Mouse (Mus musculus) induced T-regulatory cell, adult 2 months (primary cell): ENCODE results near the gene Pdia5.

Source experiments
- DNase-seq: peaks from one replicate; pipeline ENCODE4 v3.0.0-alpha.2; 2012; ENCODE audit warnings: low read depth

The Pdia5 gene

DNA sequence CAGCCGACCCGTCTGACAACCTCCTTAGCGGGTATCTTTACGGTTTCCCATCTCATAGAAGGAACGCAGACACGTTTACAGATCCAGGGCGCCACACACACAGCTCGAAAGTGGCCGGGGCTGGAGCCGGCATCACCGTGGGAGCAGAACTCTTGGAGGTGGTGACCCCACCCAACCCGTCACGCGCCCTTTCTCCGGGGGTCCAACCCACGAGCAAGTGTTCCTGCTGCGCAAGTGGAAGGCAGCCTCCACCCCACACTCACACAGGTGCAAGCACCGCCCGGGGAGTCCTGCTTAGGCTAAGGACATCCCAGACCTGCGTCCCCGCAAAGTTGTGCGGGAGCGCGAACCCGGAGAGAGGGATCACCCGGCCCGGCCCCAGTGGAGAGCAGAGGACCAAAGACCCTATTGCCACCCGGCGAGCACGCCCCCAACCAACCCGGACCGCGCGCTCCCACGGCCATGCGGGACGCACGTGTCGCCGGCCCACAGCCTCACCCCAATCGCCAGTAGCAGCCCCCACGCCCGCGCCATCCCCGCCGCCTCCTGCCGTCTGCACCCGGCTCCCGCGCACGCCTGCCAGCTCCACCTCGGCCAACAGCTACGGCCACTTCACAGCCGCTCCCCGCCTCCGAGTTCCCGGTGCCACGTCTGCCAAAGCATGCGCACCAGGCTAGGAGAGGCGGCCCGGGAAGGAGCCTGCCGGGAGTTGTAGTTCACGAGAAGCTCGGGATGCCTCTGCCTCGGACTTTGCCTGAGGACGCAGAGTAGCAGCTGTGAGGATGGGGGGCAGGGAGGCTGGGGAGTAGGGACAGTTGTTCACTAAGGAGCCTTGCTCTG, at the start of gene Pdia5:
Gene Pdia5, minus strand, starts transcription at position 643 of the 840 bp plus-strand sequence.
- DNase-seq: peak; percentile 2

- DNase-seq: no peak
These were observed 48.4 kb upstream of the Pdia5 start for GRCm38 (mm10) chr16:35539041-35539440.

DNA sequence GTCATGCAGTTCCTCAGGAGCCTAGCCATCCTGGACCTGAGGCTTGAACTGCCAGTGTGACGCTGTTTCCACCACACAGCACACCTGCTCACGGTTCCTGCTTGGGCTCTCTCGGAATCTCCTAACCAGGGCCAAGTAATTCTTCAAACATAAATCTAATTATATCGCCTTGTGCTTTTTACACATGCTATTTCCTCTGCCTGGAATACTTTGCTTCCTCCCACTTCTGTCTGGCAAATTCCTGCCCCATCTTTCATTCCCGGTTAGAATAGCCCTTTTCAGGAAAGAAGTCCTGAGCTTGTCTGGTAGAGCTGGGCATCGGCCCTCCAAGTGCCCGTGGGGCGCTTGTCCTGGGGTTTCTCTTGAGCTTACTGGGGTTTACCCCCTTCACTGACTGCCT, 47.0 kb upstream of the Pdia5 start:
- no peak for DNase-seq

DNA sequence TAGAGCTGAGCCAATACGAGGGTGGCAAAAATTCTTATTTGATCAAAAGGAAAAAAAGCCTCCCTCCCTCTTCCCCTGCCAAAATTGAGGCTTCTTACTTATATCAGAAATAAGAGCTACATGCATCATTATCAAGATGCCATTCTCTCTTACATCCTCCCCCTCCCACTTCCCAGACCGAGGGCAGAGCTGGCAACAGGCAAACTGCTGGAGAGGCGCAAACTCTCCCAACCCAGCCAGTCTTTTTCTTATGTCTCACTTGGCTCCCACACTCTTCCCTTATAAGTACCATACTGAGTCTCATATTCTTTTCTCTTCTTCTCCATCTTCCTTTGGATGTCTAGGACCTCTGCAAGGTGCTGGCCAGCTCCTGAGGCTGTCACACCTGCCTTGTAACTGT, 44.0 kb upstream of the Pdia5 start:
- DNase-seq: no peak

DNA sequence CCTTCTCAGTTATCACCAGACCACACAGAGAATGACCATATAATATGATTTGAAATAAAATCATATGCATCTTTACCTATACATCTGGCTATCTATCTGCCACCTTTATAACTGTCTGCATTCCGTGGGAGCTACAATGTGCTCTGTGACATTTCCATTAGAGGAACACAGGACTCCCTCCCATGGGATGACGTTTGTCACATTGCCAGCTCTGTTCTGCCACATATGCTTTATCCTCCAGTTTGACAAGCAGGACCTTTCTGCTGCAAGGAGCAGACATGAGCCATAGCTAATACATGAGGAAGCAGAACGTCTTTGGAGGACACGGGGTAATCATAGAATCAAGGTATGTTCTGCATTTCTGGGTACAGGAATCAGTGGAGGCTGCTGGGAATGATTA, 33.5 kb upstream of the Pdia5 start:
- no peak for DNase-seq

GRCm38 (mm10) chr16:35519245-35519644, 28.6 kb upstream of the Pdia5 start:
- DNase-seq: no peak

DNA sequence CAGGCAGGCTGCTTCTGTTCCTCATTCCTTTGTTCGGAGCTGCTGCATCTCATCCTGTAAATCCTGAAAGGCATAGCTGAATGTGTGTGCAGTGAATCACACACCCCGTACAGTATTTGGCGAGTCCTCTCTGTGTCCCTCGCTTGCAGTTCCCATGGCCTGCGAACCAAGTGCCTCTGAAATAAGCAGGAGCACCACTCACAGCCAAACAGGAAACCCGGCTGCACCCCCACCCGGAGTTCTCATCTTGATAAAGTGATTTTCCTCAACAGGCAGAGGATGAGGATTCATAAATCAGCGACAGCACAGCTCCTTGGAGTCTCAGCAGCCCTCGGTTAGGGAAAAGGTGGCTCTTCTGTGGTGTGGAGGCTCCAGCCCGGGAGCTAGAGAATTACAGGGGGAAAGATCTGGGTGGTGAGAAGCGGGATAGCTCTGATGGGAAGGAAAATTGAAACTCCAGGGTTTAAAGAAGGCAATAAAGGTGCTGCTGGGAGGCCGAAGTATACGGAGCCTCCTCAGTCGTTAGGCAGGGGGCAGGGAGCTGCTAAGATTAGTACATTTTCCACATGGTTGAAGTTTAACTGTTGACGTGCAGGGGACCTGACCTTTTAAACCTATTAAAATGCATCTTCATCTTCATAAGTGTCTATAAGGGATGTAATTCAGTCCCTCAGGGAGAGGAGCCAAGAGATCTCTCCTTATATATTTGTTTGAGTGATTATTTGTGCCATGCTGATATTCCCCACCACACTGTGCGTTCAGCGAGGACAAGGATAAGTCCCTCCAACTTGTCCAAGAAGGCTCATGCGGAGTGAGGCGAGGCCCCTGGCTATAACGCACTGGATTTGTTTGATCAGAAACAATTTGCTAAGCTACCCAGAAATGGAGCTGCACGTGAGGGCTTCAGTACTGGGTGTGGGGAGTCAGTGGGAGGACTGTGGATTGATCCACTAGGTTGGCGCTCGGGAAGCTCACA, 27.6 kb upstream of the Pdia5 start:
- no peak for DNase-seq

DNA sequence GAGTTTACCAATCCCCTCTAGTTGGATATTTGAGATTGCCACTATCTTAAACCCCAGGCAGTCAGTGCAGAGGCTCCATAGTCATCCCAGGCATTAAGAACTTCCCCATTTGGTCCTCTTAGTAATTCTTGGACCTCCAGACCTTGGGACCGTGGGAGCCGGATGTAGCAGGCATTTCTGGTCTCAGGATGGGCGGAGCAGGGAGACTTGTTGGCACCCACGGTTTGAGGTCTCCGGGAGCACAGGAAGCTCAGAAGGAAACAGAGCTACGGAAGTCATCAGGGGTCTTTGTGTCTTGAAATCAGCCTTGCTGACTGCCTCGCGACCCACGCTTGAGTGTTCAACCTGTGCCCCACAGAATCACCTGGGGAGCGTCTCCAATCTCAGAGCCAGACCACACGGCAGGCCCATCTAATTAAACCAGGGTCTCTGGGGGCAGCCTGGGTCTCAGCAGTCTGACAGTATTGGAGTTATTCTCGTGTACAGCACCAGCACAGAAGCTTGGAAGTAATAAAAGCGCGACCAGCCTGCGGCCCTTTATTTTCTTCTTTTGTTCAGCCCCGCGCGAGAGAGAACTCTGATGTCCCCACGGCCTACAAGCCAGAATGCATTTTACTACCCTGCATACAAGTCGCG, 25.4 kb upstream of the Pdia5 start:
- no peak for DNase-seq

DNA sequence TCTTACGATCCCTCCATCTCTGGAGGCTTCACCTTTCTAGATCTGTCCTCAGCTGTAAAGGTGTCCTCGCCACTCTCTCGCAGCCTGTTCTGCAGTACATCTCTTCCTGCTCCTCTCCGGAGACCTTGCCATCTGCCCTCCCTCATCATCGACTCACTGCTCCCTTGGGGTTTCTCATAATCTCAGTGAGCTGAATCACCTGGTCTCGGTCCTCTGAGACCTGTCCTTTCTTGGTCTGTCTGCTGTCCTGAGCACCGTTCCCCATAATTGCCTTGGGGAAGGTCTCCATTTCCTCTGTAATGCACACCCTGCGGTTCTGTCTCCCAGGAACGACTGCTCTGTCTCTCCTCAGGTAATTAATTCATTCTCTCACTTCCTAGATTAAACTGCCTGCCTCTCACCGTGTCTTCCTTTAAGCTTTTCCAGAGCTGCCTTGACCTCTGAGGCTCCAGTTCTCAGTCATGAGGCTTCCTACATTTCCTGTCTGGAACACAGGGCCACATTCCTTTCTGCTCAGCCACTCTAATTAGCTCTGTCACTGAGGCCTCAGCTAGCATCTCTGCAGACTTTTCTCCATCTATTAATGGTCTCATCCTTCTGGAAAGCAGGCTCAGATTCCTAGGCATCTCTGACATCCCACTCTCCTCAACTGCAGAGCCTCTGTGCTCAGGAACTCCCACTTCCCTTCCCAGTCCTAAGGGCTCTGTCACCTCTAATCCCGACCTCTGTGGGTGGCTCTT, 18.8 kb upstream of the Pdia5 start:
- no peak for DNase-seq

- DNase-seq: no peak
These were observed 17.9 kb upstream of the Pdia5 start for GRCm38 (mm10) chr16:35508581-35508980.

DNA sequence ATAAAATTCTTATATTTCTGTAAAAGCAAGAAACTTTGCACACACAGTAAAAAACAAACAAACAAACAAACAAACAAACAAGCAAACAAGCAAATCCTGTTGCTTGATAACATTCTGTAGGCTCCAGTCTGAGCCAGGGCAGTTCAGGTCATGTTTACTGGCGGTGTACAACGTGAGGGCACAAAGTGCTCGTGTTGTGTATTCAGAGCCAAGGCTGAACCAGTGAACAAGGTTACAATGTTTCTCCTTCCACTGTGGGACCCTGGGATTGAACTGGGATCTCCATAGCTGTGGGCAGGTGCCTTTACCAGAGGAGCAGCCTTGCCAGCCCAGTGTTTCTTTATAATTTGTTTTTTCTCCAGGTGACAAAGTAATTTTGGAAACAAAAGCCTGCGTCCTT, 15.1 kb upstream of the Pdia5 start:
- no peak for DNase-seq

DNA sequence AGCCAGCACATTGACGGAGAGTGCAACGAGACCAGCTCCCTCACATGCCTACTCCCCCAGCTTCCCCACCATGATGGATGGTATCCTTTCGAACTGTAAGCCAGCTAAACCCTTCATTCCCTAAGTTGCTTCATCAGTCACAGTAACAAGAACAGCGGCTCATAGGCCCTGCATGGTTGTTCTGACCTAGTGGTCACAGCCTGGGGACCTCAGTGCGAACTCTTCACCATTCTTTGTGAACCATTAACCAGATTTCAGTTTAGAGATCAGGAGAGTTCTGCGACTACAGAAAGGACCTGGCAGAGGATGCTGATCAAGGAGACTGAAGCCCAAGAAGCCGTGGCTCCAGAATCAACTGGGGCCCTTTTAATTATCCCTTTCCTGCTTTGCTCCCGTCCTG, 13.6 kb upstream of the Pdia5 start:
- DNase-seq: no peak

- no peak for DNase-seq
These were observed 11.8 kb upstream of the Pdia5 start for GRCm38 (mm10) chr16:35502456-35502855.

GRCm38 (mm10) chr16:35501106-35501760, 10.6 kb upstream of the Pdia5 start:
- no peak for DNase-seq

- DNase-seq: no peak
These were observed 9.7 kb upstream of the Pdia5 start for GRCm38 (mm10) chr16:35500342-35500741.

DNA sequence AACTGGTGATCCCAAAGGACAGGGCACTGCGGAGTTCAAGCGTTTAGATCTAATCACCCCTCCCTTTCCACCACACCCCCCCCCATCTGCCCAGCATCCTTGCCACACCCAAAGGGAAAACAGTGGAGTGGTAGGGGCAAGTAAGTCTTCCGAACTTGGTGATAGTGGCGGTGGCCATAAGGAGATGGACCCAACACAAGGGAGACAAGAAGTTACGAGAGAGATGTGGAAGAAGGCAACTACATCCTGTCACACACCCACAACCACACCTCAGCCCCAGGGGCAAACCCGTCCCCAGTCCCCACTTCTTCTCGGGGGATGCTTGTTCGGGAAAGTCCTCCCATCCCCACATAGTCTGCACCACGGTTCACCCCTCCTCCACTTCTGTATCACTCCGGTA, 880 bp downstream of the Pdia5 start:
- DNase-seq: no peak

GRCm38 (mm10) chr16:35489066-35489718, 1.5 kb downstream of the Pdia5 start:
- DNase-seq: no peak

DNA sequence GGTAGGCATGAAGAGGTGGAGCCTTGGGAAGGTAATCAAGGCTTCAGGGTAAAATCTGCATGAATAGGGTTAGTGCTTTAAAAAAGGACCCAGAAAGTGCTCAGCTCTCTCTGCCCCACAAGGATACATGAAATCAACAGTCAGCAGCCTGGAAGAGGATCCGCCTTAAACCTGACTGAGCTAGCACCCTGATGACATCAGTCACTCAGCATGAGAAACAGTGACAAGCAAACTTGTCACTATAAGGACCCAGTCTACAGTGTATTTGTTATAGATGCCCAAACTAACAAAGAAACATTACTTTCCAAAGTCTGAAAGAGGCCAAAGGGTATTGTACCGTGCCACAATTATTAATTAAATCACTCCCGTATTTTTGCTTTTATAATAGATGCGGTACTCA, 2.9 kb downstream of the Pdia5 start:
- DNase-seq: no peak

DNA sequence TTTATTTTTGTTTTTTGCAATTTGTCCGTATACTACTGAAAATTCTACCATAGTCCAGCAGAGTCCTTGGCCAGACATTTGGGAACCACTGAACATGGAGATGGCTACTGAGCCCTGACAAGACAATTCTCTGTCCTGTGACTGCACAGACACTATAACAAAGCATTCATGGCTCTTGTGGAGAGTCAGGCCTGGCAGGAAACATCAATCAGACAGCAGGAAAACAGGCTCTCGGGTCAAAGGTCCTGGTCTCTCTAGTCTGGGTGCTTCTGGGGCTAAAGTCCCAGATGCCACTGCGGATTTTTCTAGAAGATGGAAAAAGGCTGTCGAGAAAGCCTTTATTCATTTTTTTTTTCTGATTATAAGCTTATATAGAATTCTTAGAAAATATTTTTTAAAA, 3.6 kb downstream of the Pdia5 start:
- no peak for DNase-seq

DNA sequence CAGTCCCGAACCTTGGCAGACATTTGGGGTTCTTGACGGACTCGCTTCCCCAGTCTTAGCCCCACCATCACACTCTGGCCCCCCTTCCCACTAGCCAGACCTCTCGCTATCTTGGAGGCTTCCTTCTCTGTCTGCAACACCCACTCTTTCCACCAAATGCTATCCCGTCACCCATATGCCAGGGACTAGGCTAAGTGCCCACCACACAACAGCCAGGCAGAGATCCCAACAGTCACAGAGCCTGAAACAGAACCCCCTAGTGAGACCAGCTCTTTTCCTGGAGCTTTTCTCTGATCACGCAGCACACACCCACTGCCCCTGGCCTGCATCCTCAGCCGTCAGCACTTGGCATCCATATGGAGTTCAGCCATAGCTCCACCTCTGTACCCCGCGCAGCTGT, 5.0 kb downstream of the Pdia5 start:
- no peak for DNase-seq
